Mouse (Mus musculus) hindbrain, embryonic 16.5 days (tissue): ENCODE results near the gene Rab20. TPM values are rescaled to one million over a fixed set of nuclear protein-coding genes. Genes with fewer than 3 reads are reported as not detected.

Experiments
- ATAC-seq: fragments of 200-750 bp; cut with Nextera tagmentation; 2 replicates; pipeline ENCODE4 v1.8.0; 2017; ENCODE audit warnings: moderate TSS enrichment, moderate library complexity
- H3K27ac ChIP-seq: fragments of 300-500 bp; sonication (generic); 2 replicates; pipeline ENCODE4 v1.5.1; 2014; ENCODE audit warnings: low read depth, mild to moderate bottlenecking, control low read depth, low read length, moderate library complexity
- H3K27me3 ChIP-seq: fragments of 300-500 bp; sonication (generic); replicated peaks from 2 replicates; pipeline ENCODE4 v1.6.1; 2014; ENCODE audit warnings: low read length; ENCODE audit not compliant: control insufficient read depth, insufficient read depth
- H3K36me3 ChIP-seq: fragments of 300-500 bp; sonication (generic); 2 replicates; pipeline ENCODE4 v1.6.1; 2014; ENCODE audit warnings: mild to moderate bottlenecking, low read length, moderate library complexity, mixed read lengths; ENCODE audit not compliant: control insufficient read depth, insufficient read depth
- H3K4me1 ChIP-seq: fragments of 300-500 bp; sonication (generic); 2 replicates; pipeline ENCODE4 v1.6.1; 2014; ENCODE audit warnings: low read depth, low read length; ENCODE audit not compliant: control insufficient read depth, insufficient read depth
- H3K4me2 ChIP-seq: fragments of 300-500 bp; sonication (generic); 2 replicates; pipeline ENCODE4 v1.6.1; 2014; ENCODE audit warnings: mild to moderate bottlenecking, low read length, control low read depth, moderate library complexity
- H3K4me3 ChIP-seq: fragments of 300-500 bp; sonication (generic); 2 replicates; pipeline ENCODE4 v1.5.1; 2014; ENCODE audit warnings: mild to moderate bottlenecking, low read length, control low read depth, moderate library complexity
- H3K9ac ChIP-seq: fragments of 300-500 bp; sonication (generic); 2 replicates; pipeline ENCODE4 v1.6.1; 2014; ENCODE audit warnings: low read depth, mild to moderate bottlenecking, control low read depth, low read length, moderate library complexity
- H3K9me3 ChIP-seq: fragments of 300-500 bp; sonication (generic); 2 replicates; pipeline ENCODE4 v1.6.1; 2014; ENCODE audit warnings: mild to moderate bottlenecking, low read length, moderate library complexity; ENCODE audit not compliant: control insufficient read depth
- WGBS: fragments of 180-500 bp; shearing (Covaris S2); extraction: QIAGEN DNeasy Blood & Tissue Kit; methylation state at CpG from one replicate; pipeline ENCODE4 v1.1.7; 2014; 5-methylcytosine and 5-hydroxymethylcytosine counted together
- polyA plus RNA-seq: library from polyadenylated mRNA; unstranded; fragments of >200 nt; fragmentation: Nextera tagmentation; extraction: Ambion mirVana; gene quantifications from 2 replicates; pipeline ENCODE4 v1.2.1, GENCODE M21; 2015

Gene Rab20
- polyA plus RNA-seq, 1 experiment from 2014 or later, result 1.5 TPM

GRCm38 (mm10) chr8:11487229-11487628 lies 8.7 kb upstream of the Rab20 start:
- H3K27me3 ChIP-seq, result peaks cover 4% of the 10 kb centered on the region; the same call in 1 of the 2 replicates
- no peak overlapping the region for H3K4me3 ChIP-seq
- no peak overlapping the region for H3K9ac ChIP-seq
- H3K4me1 ChIP-seq, result no peaks in the 10 kb centered on the region
- no peak for ATAC-seq
- H3K36me3 ChIP-seq, result no peaks in the 10 kb centered on the region
- H3K27ac ChIP-seq, result no peak overlapping the region
- no peaks in the 10 kb centered on the region for H3K9me3 ChIP-seq
- no peak overlapping the region for H3K4me2 ChIP-seq
- WGBS, result 82% methylated on average over 4 of the region's 4 CpGs

GRCm38 (mm10) chr8:11486142-11486541 lies 7.6 kb upstream of the Rab20 start:
- 23% methylated on average over 7 of the region's 7 CpGs for WGBS
- Histone ChIP-seq H3K9me3 (no peaks in the 10 kb centered on the region), H3K4me3 (no peak overlapping the region), H3K9ac (no peak overlapping the region), H3K27ac (no peak overlapping the region), H3K4me1 (no peaks in the 10 kb centered on the region), H3K36me3 (no peaks in the 10 kb centered on the region), H3K27me3 (peaks cover 7% of the 10 kb centered on the region), H3K4me2 (no peak overlapping the region)
- ATAC-seq, result no peak

- Histone ChIP-seq H3K4me3 (no peak overlapping the region), H3K27me3 (peaks cover 27% of the 10 kb centered on the region)
- 70% methylated on average over 3 of the region's 3 CpGs for WGBS
Observed at GRCm38 (mm10) chr8:11482537-11482936, 4.0 kb upstream of the Rab20 start.

GRCm38 (mm10) chr8:11481876-11482275 lies 3.4 kb upstream of the Rab20 start:
- 48% methylated on average over 3 of the region's 3 CpGs for WGBS
- ATAC-seq, result no peak
- H3K27me3 ChIP-seq, result peaks cover 27% of the 10 kb centered on the region
- H3K9me3 ChIP-seq, result no peaks in the 10 kb centered on the region
- no peak overlapping the region for H3K4me2 ChIP-seq
- H3K27ac ChIP-seq, result no peak overlapping the region
- H3K4me3 ChIP-seq, result no peak overlapping the region
- H3K4me1 ChIP-seq, result peaks cover 12% of the 10 kb centered on the region
- H3K36me3 ChIP-seq, result no peaks in the 10 kb centered on the region
- no peak overlapping the region for H3K9ac ChIP-seq

More at GRCm38 (mm10) chr8:11482537-11482936, 4.0 kb upstream of the Rab20 start:
- no peak overlapping the region for H3K4me2 ChIP-seq
- H3K27ac ChIP-seq, result no peak overlapping the region
- no peaks in the 10 kb centered on the region for H3K36me3 ChIP-seq
- H3K4me1 ChIP-seq, result peaks cover 9% of the 10 kb centered on the region
- ATAC-seq, result no peak
- no peaks in the 10 kb centered on the region for H3K9me3 ChIP-seq
- H3K9ac ChIP-seq, result no peak overlapping the region

- 8% methylated on average over 14 of the region's 14 CpGs for WGBS
- no peaks in the 10 kb centered on the region for H3K36me3 ChIP-seq
- peaks cover 17% of the 10 kb centered on the region for H3K4me1 ChIP-seq
- peaks cover 47% of the 10 kb centered on the region for H3K27me3 ChIP-seq
- no peak overlapping the region for H3K9ac ChIP-seq
- no peak overlapping the region for H3K4me3 ChIP-seq
- ATAC-seq, result no peak
- H3K9me3 ChIP-seq, result no peaks in the 10 kb centered on the region
- no peak overlapping the region for H3K27ac ChIP-seq
- H3K4me2 ChIP-seq, result no peak overlapping the region
Observed at GRCm38 (mm10) chr8:11479591-11479990, 1.1 kb upstream of the Rab20 start.

- ATAC-seq, result no peak
- 3% methylated on average over 23 of the region's 23 CpGs for WGBS
- peak overlapping the region; percentile 100 for H3K4me2 ChIP-seq
- H3K36me3 ChIP-seq, result no peaks in the 10 kb centered on the region
- peaks cover 17% of the 10 kb centered on the region for H3K4me1 ChIP-seq
- H3K27me3 ChIP-seq, result peaks cover 47% of the 10 kb centered on the region
- no peak overlapping the region for H3K27ac ChIP-seq
- no peak overlapping the region; the same call in 1 of the 2 replicates for H3K9ac ChIP-seq
- no peaks in the 10 kb centered on the region for H3K9me3 ChIP-seq
- peak overlapping the region; percentile 57 for H3K4me3 ChIP-seq
Observed at GRCm38 (mm10) chr8:11478807-11479527, 457 bp upstream of the Rab20 start.

GRCm38 (mm10) chr8:11477178-11477553 lies 1.3 kb downstream of the Rab20 start:
- Histone ChIP-seq H3K36me3 (no peaks in the 10 kb centered on the region), H3K27me3 (peaks cover 50% of the 10 kb centered on the region), H3K4me1 (peaks cover 17% of the 10 kb centered on the region), H3K9me3 (no peaks in the 10 kb centered on the region), H3K4me2 (peak overlapping the region; percentile 100), H3K27ac (no peak overlapping the region), H3K4me3 (peak overlapping the region; percentile 2), H3K9ac (no peak overlapping the region)
- WGBS, result 8% methylated on average over 9 of the region's 9 CpGs
- no peak for ATAC-seq

- WGBS, result 7% methylated on average over 24 of the region's 24 CpGs
- peaks cover 17% of the 10 kb centered on the region for H3K4me1 ChIP-seq
Observed at GRCm38 (mm10) chr8:11476338-11477177, 2.0 kb downstream of the Rab20 start.

GRCm38 (mm10) chr8:11475876-11476275 lies 2.6 kb downstream of the Rab20 start:
- no peak overlapping the region for H3K4me3 ChIP-seq
- no peak overlapping the region for H3K27ac ChIP-seq
- H3K27me3 ChIP-seq, result peaks cover 46% of the 10 kb centered on the region
- no peaks in the 10 kb centered on the region for H3K9me3 ChIP-seq
- H3K9ac ChIP-seq, result no peak overlapping the region
- no peak for ATAC-seq
- H3K36me3 ChIP-seq, result no peaks in the 10 kb centered on the region
- WGBS, result 24% methylated on average over 2 of the region's 2 CpGs
- no peak overlapping the region for H3K4me2 ChIP-seq
- H3K4me1 ChIP-seq, result peaks cover 17% of the 10 kb centered on the region

More at GRCm38 (mm10) chr8:11476338-11477177, 2.0 kb downstream of the Rab20 start:
- Histone ChIP-seq H3K9me3 (no peaks in the 10 kb centered on the region), H3K36me3 (no peaks in the 10 kb centered on the region), H3K9ac (no peak overlapping the region), H3K27ac (no peak overlapping the region), H3K27me3 (peaks cover 49% of the 10 kb centered on the region), H3K4me2 (peak overlapping the region; percentile 100), H3K4me3 (peak overlapping the region; percentile 2)
- ATAC-seq, result no peak
